In the genomic region with DNA sequence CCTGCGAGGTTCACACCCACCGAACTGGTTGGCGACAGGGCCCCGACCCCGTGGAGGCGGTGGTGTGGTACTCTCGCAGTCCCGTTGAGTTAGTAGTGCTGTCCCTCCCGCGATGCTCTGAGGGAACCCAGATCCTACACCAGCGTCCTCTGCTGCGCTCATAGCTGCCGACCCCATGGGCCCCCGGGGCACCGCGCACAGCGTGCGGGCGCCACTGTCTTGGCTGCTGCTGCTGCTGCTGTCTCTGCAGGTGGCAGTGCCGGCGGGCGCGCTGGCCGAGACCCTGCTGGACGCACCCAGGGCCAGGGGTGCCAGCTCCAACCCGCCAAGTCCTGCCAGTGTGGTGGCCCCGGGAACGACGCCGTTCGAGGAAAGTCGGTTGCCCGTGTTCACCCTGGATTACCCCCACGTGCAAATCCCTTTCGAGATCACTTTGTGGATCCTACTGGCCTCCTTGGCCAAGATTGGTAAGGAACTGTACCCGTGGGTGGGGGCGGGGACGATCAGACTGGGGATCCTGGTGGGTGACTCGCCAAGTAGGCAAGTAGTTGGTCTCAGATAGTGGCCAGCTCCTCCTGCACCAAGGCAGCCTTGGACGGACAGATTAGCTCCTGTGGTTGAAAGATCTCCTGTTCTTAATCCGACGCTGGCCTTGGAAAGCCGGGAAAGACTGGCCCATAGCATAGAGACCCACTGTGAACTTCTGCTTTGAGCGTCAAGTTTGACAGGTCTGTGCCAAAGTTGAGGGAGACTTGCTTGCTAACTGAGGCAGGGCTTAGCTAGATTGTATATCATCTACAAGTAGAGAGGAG, we compare ENCODE assay signal across 7 mouse cellular contexts. TPM values are rescaled to one million over a fixed set of nuclear protein-coding genes. Genes with fewer than 3 reads are reported as not detected.
A peak's percentile ranks its signal among the peaks of the same experiment; 100 is the strongest.
DNase-seq lines count a peak whose midpoint lies in the region; ATAC-seq lines count a peak whose summit lies in the region.

No protein-coding gene starts in this region.

- WGBS in lung, embryonic 16.5 days: 2% methylated on average over 44 of the region's 44 CpGs
- 3% methylated on average over 43 of the region's 44 CpGs for WGBS in heart, embryonic 15.5 days
- 5% methylated on average over 43 of the region's 44 CpGs for WGBS in limb, embryonic 10.5 days
- WGBS in neural tube, embryonic 11.5 days: 4% methylated on average over 43 of the region's 44 CpGs

- no peaks in the 10 kb centered on the region for H3K36me3 ChIP-seq in lung, embryonic 16.5 days (ENCODE audit: control insufficient read depth, insufficient read depth, low read length)
- no peaks in the 10 kb centered on the region for H3K36me3 ChIP-seq in heart, embryonic 15.5 days
- H3K36me3 ChIP-seq in limb, embryonic 10.5 days: no peaks in the 10 kb centered on the region
- H3K36me3 ChIP-seq in neural tube, embryonic 11.5 days (ENCODE audit: control insufficient read depth, insufficient read depth, low read length): no peaks in the 10 kb centered on the region

- peak overlapping the region; percentile 46 for H3K9ac ChIP-seq in lung, embryonic 16.5 days (ENCODE audit: low read length)
- peak overlapping the region; percentile 45 for H3K9ac ChIP-seq in heart, embryonic 15.5 days
- H3K9ac ChIP-seq in neural tube, embryonic 11.5 days (ENCODE audit: low read length): peak overlapping the region; percentile 27; the same call in 1 of the 2 replicates

- peaks cover 55% of the 10 kb centered on the region for H3K27me3 ChIP-seq in lung, embryonic 16.5 days (ENCODE audit: control insufficient read depth, insufficient read depth, low read depth, low read length)
- peaks cover 69% of the 10 kb centered on the region for H3K27me3 ChIP-seq in heart, embryonic 15.5 days
- peaks cover 77% of the 10 kb centered on the region for H3K27me3 ChIP-seq in limb, embryonic 10.5 days (ENCODE audit: low read depth, poor library complexity, severe bottlenecking)
- peaks cover 38% of the 10 kb centered on the region for H3K27me3 ChIP-seq in neural tube, embryonic 11.5 days (ENCODE audit: control insufficient read depth, insufficient read depth, low read length)

- ATAC-seq in lung, embryonic 16.5 days (ENCODE audit: low read depth): peak; percentile 41
- ATAC-seq in heart, embryonic 15.5 days (replicated peaks; ENCODE audit: insufficient number of reproducible peaks, insufficient read depth, low FRiP score, low read depth): no peak
- peak; percentile 35; the same call in 1 of the 2 replicates for ATAC-seq in neural tube, embryonic 11.5 days (ENCODE audit: insufficient read depth, low FRiP score, low TSS enrichment)

- no peaks in the 10 kb centered on the region for H3K9me3 ChIP-seq in lung, embryonic 16.5 days (ENCODE audit: control insufficient read depth, low read length)
- H3K9me3 ChIP-seq in heart, embryonic 15.5 days (replicated peaks): no peaks in the 10 kb centered on the region
- H3K9me3 ChIP-seq in limb, embryonic 10.5 days (replicated peaks): no peaks in the 10 kb centered on the region
- H3K9me3 ChIP-seq in neural tube, embryonic 11.5 days (ENCODE audit: control insufficient read depth, low read length): no peaks in the 10 kb centered on the region

- peak overlapping the region; percentile 64 for H3K4me3 ChIP-seq in lung, embryonic 16.5 days (ENCODE audit: low read length)
- H3K4me3 ChIP-seq in heart, embryonic 15.5 days: peak overlapping the region; percentile 68
- peak overlapping the region; percentile 54 for H3K4me3 ChIP-seq in limb, embryonic 10.5 days
- H3K4me3 ChIP-seq in neural tube, embryonic 11.5 days (ENCODE audit: low read depth, low read length): peak overlapping the region; percentile 52

- peaks cover 8% of the 10 kb centered on the region for H3K4me1 ChIP-seq in lung, embryonic 16.5 days (replicated peaks; ENCODE audit: control insufficient read depth, insufficient read depth, low read length)
- peaks cover 14% of the 10 kb centered on the region for H3K4me1 ChIP-seq in heart, embryonic 15.5 days (replicated peaks)
- peaks cover 19% of the 10 kb centered on the region for H3K4me1 ChIP-seq in limb, embryonic 10.5 days
- peaks cover 6% of the 10 kb centered on the region; the same call in 1 of the 2 replicates for H3K4me1 ChIP-seq in neural tube, embryonic 11.5 days (ENCODE audit: control insufficient read depth, insufficient read depth, low read length)

- H3K4me2 ChIP-seq in lung, embryonic 16.5 days (ENCODE audit: low read depth, low read length): peak overlapping the region; percentile 100
- peak overlapping the region; percentile 99 for H3K4me2 ChIP-seq in heart, embryonic 15.5 days
- H3K4me2 ChIP-seq in neural tube, embryonic 11.5 days (ENCODE audit: low read depth): peak overlapping the region; percentile 97

- DNase-seq in lung, postnatal 4 days: no peak
- DNase-seq in embryo, embryonic 10 days (ENCODE audit: low spot score): peak; percentile 11
- peak; percentile 50 for DNase-seq in limb, embryonic 10.5 days (ENCODE audit: low spot score)
- no peak for DNase-seq in neural tube, embryonic 11.5 days (ENCODE audit: low spot score)
- DNase-seq in spleen, postnatal 14 days (ENCODE audit: low spot score in 2 of 2): no peak

- no peak overlapping the region for H3K27ac ChIP-seq in lung, embryonic 16.5 days (ENCODE audit: low read length)
- H3K27ac ChIP-seq in heart, embryonic 15.5 days: no peak overlapping the region
- H3K27ac ChIP-seq in limb, embryonic 10.5 days: no peak overlapping the region
- no peak overlapping the region for H3K27ac ChIP-seq in neural tube, embryonic 11.5 days (ENCODE audit: low read depth, low read length)

RNA-seq across cellular contexts. Expression of gene Slc9a2, which starts 1.5 kb away (rescaled TPM):
- polyA plus RNA-seq in lung, embryonic 16.5 days (2015; fragmentation: Nextera tagmentation; extraction: Ambion mirVana): 0.20 and 0.38 TPM in 2 replicates
- polyA plus RNA-seq in heart, embryonic 15.5 days (2015; fragmentation: Nextera tagmentation; extraction: Ambion mirVana): 0.37 and 0.67 TPM in 2 replicates
- not detected in 2 replicates for polyA plus RNA-seq in limb, embryonic 10.5 days (2016; fragmentation: Nextera tagmentation; extraction: Ambion mirVana)
- polyA plus RNA-seq in neural tube, embryonic 11.5 days (2014; fragmentation: Nextera tagmentation; extraction: Ambion mirVana): not detected in 2 replicates

Comparison
In these comparisons a context has a peak if more than half of its experiments do, and no peak if none do; other contexts are left out.
1. DNase-seq: peak in embryo, embryonic 10 days (single experiment) and limb, embryonic 10.5 days (single experiment); none in lung, postnatal 4 days (0 of 2), neural tube, embryonic 11.5 days (single experiment) and spleen, postnatal 14 days (0 of 2).
2. Peak in every context shown above with its lines, with median percentiles within 50 percentile points of each other: H3K4me2 ChIP-seq, H3K4me3 ChIP-seq and H3K9ac ChIP-seq.